Mouse (Mus musculus) liver, embryonic 12.5 days (tissue): ENCODE data around the gene Arid5b. TPM values are rescaled to one million over a fixed set of nuclear protein-coding genes. Genes with fewer than 3 reads are reported as not detected.
A peak's percentile ranks its signal among the peaks of the same experiment; 100 is the strongest.

ENCODE experiments used
- ATAC-seq: fragments of 200-750 bp; cut with Nextera tagmentation; 2 replicates; pipeline ENCODE4 v1.8.0; 2017; ENCODE audit warnings: moderate number of reproducible peaks, mild to moderate bottlenecking, moderate library complexity
- H3K27ac ChIP-seq: fragments of 300-500 bp; sonication (generic); 2 replicates; pipeline ENCODE4 v1.5.1; 2016; ENCODE audit warnings: mild to moderate bottlenecking
- H3K27me3 ChIP-seq: fragments of 300-500 bp; sonication (generic); replicated peaks from 2 replicates; pipeline ENCODE4 v1.6.1; 2016; ENCODE audit warnings: mild to moderate bottlenecking, moderate library complexity
- H3K36me3 ChIP-seq: fragments of 300-500 bp; sonication (generic); 2 replicates; pipeline ENCODE4 v1.6.1; 2016; ENCODE audit warnings: mild to moderate bottlenecking, moderate library complexity
- H3K4me1 ChIP-seq: fragments of 300-500 bp; sonication (generic); 2 replicates; pipeline ENCODE4 v1.6.1; 2016
- H3K4me2 ChIP-seq: fragments of 300-500 bp; sonication (generic); 2 replicates; pipeline ENCODE4 v1.6.1; 2016; ENCODE audit warnings: mild to moderate bottlenecking, moderate library complexity
- H3K4me3 ChIP-seq: fragments of 300-500 bp; sonication (generic); 2 replicates; pipeline ENCODE4 v1.5.1; 2016; ENCODE audit warnings: mild to moderate bottlenecking, moderate library complexity
- H3K9ac ChIP-seq: fragments of 300-500 bp; sonication (generic); 2 replicates; pipeline ENCODE4 v1.6.1; 2016; ENCODE audit warnings: mild to moderate bottlenecking, moderate library complexity
- H3K9me3 ChIP-seq: fragments of 300-500 bp; sonication (generic); replicated peaks from 2 replicates; pipeline ENCODE4 v1.6.1; 2016; ENCODE audit warnings: mild to moderate bottlenecking, moderate library complexity
- WGBS: fragments of 180-500 bp; shearing (Covaris S2); methylation state at CpG from one replicate; pipeline ENCODE4 v1.1.7; 2016; ENCODE audit not compliant: insufficient replicate concordance; 5-methylcytosine and 5-hydroxymethylcytosine counted together
- polyA plus RNA-seq: library from polyadenylated mRNA; unstranded; fragments of >200 nt; fragmentation: Nextera tagmentation; extraction: Ambion mirVana; gene quantifications from 2 replicates; pipeline ENCODE4 v1.2.1, GENCODE M21; 2016

The Arid5b gene
- polyA plus RNA-seq, 1 experiment from 2014 or later: 7.2 TPM

DNA sequence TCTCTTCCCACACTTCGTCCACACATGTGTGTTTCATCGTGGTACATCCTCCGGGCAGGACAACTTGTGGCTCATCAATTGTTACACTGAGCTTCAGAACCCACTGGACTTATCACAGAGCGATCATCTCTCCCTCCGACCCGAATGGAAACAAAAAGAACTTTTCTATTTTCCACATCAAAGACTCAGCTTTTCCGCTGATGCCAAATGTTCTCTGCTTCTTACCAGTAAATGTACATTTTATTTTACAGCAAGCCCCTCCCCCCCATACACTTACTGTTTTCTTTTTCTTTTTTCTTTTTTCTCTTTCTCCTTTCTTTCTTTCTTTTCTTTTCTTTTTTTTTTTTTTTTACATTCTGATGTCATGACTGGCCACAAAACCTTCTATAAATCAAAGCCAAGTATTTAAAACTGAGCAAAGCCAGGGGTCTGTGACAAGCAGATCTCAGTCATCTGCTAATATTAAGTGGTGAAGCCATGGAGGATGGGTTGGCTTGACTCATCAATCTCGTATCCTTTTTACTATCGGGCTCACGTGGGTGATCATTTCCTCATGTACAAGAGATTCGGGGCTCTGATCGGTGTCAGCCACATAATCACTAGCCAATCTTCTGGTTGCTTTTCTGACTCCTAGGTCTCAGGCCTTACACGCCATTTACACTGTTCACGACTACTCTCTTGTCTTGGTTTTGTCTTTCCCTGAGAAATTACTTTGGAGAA, 124.3 kb downstream of the Arid5b start:
- Histone ChIP-seq H3K36me3 (0 out of 2 replicates have a peak, but pooled peaks cover 8% of the 10 kb centered on the region), H3K9me3 (no peaks in the 10 kb centered on the region), H3K4me3 (no peak overlapping the region), H3K27ac (peak overlapping the region; percentile 93), H3K4me2 (no peak overlapping the region), H3K4me1 (peaks cover 48% of the 10 kb centered on the region), H3K9ac (no peak overlapping the region), H3K27me3 (no peaks in the 10 kb centered on the region)
- no peak for ATAC-seq
- 83% methylated on average over 14 of the region's 14 CpGs for WGBS

- H3K9me3 ChIP-seq: no peaks in the 10 kb centered on the region
- no peak for ATAC-seq
- 0 out of 2 replicates have a peak, but pooled peaks cover 8% of the 10 kb centered on the region for H3K36me3 ChIP-seq
- no peak overlapping the region for H3K9ac ChIP-seq
- H3K27ac ChIP-seq: no peak overlapping the region
- no peak overlapping the region for H3K4me2 ChIP-seq
- peaks cover 41% of the 10 kb centered on the region for H3K4me1 ChIP-seq
- H3K27me3 ChIP-seq: no peaks in the 10 kb centered on the region
- WGBS: 84% methylated on average over 11 of the region's 11 CpGs
- no peak overlapping the region for H3K4me3 ChIP-seq
Measured at GRCm38 (mm10) chr10:68153344-68154045, 125.0 kb downstream of the Arid5b start.

DNA sequence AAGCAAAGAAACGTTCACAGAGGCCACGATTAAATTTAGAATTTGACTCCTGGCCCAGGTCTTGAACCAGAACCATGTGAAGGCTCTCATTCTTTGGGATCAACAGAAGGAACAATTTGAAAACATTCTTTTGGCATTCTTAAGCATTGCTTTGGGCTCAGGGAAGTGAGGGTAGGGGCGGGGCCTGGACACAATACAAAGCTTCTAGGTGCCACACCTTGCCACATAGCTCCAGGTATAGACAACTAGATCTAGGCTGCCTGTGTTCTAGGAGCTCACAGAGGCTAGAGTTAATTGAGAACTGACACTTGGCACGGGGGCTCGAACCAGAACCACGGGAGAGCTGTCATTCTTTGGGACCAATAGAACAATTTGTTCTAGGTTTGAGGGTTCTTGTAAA, 130.0 kb downstream of the Arid5b start:
- whole genome bisulfite sequencing: 78% methylated on average over 6 of the region's 6 CpGs

GRCm38 (mm10) chr10:68147730-68148129, 130.8 kb downstream of the Arid5b start:
- H3K27ac ChIP-seq: no peak overlapping the region
- WGBS: 68% methylated on average over 6 of the region's 6 CpGs
- no peak for ATAC-seq

More for the DNA sequence above, 130.0 kb downstream of the Arid5b start:
- H3K27ac ChIP-seq: no peak overlapping the region
- ATAC-seq: no peak
- H3K27me3 ChIP-seq: no peaks in the 10 kb centered on the region
- 0 out of 2 replicates have a peak, but pooled peaks cover 8% of the 10 kb centered on the region for H3K36me3 ChIP-seq
- H3K4me1 ChIP-seq: no peaks in the 10 kb centered on the region
- no peak overlapping the region for H3K4me2 ChIP-seq
- H3K9me3 ChIP-seq: no peaks in the 10 kb centered on the region
- no peak overlapping the region for H3K4me3 ChIP-seq
- H3K9ac ChIP-seq: no peak overlapping the region

GRCm38 (mm10) chr10:68146842-68147241, 131.7 kb downstream of the Arid5b start:
- no peaks in the 10 kb centered on the region for H3K9me3 ChIP-seq
- WGBS: 5% methylated on average over 5 of the region's 5 CpGs
- 0 out of 2 replicates have a peak, but pooled peaks cover 3% of the 10 kb centered on the region for H3K36me3 ChIP-seq
- no peak overlapping the region for H3K4me3 ChIP-seq
- no peaks in the 10 kb centered on the region for H3K27me3 ChIP-seq
- no peak overlapping the region for H3K4me2 ChIP-seq
- H3K27ac ChIP-seq: no peak overlapping the region
- no peaks in the 10 kb centered on the region for H3K4me1 ChIP-seq
- no peak for ATAC-seq
- no peak overlapping the region for H3K9ac ChIP-seq

More at GRCm38 (mm10) chr10:68147730-68148129, 130.8 kb downstream of the Arid5b start:
- no peak overlapping the region for H3K4me3 ChIP-seq
- no peaks in the 10 kb centered on the region for H3K27me3 ChIP-seq
- no peaks in the 10 kb centered on the region for H3K4me1 ChIP-seq
- 0 out of 2 replicates have a peak, but pooled peaks cover 8% of the 10 kb centered on the region for H3K36me3 ChIP-seq
- H3K9ac ChIP-seq: no peak overlapping the region
- H3K4me2 ChIP-seq: no peak overlapping the region
- H3K9me3 ChIP-seq: no peaks in the 10 kb centered on the region

- H3K27me3 ChIP-seq: no peaks in the 10 kb centered on the region
- H3K9ac ChIP-seq: no peak overlapping the region
- H3K4me2 ChIP-seq: no peak overlapping the region
- no peaks in the 10 kb centered on the region for H3K4me1 ChIP-seq
- H3K27ac ChIP-seq: no peak overlapping the region
- no peaks in the 10 kb centered on the region for H3K9me3 ChIP-seq
- H3K36me3 ChIP-seq: no peaks in the 10 kb centered on the region
- 77% methylated on average over 18 of the region's 18 CpGs for WGBS
- H3K4me3 ChIP-seq: no peak overlapping the region
- no peak for ATAC-seq
Measured at GRCm38 (mm10) chr10:68145286-68145950, 133.1 kb downstream of the Arid5b start.

DNA sequence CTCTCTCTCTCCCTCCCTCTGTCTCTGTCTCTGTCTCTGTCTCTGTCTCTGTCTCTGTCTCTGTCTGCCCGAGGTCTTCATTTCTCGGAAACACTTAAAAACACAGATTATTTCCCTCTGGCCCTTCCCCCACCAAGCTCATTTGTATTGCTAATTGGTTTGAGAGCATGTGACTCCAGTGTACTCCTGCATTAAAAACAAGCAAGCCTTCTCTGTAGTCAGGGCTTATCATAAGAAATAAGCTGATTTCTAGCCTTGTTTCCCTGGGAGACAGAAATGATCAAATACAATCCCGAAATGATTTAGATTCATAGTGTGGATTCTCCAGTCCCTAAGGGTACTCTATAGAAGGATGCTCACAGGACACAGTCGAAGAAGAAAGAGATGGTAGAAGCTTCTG, 136.0 kb downstream of the Arid5b start:
- ATAC-seq: no peak
- no peak overlapping the region for H3K27ac ChIP-seq
- WGBS: 56% methylated on average over 4 of the region's 4 CpGs
- peaks cover 7% of the 10 kb centered on the region; the same call in 1 of the 2 replicates for H3K4me1 ChIP-seq
- H3K27me3 ChIP-seq: no peaks in the 10 kb centered on the region
- H3K4me2 ChIP-seq: no peak overlapping the region
- no peaks in the 10 kb centered on the region for H3K36me3 ChIP-seq
- no peak overlapping the region for H3K4me3 ChIP-seq
- no peaks in the 10 kb centered on the region for H3K9me3 ChIP-seq
- no peak overlapping the region for H3K9ac ChIP-seq

DNA sequence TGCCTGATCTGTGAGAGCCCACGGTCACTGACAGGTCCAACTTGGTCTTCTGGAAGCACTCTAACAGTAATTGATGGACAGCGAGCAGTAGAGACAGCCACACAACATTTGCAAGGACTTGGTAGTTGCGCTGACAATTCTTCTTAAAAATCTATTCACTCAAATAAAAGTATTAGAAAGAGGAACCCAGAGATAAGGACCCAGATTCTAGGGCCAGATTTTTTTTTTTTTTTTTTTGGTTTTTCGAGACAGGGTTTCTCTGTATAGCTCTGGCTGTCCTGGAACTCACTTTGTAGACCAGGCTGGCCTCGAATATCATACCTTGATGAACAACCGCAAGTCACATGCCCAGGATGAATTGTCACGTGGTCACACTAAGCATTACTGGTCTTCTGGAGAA, 137.0 kb downstream of the Arid5b start:
- Histone ChIP-seq H3K4me1 (peaks cover 7% of the 10 kb centered on the region; the same call in 1 of the 2 replicates), H3K36me3 (no peaks in the 10 kb centered on the region), H3K27ac (no peak overlapping the region), H3K4me2 (no peak overlapping the region), H3K9me3 (no peaks in the 10 kb centered on the region), H3K9ac (no peak overlapping the region), H3K4me3 (no peak overlapping the region), H3K27me3 (peaks cover 2% of the 10 kb centered on the region)
- no peak for ATAC-seq
- 69% methylated on average over 7 of the region's 7 CpGs for WGBS

- no peak for ATAC-seq
- WGBS: 26% methylated on average over 2 of the region's 2 CpGs
- Histone ChIP-seq H3K4me1 (peaks cover 7% of the 10 kb centered on the region; the same call in 1 of the 2 replicates), H3K4me2 (no peak overlapping the region), H3K4me3 (no peak overlapping the region), H3K9ac (no peak overlapping the region), H3K9me3 (no peaks in the 10 kb centered on the region), H3K27me3 (peaks cover 5% of the 10 kb centered on the region), H3K36me3 (no peaks in the 10 kb centered on the region), H3K27ac (no peak overlapping the region)
Measured at GRCm38 (mm10) chr10:68140871-68141270, 137.7 kb downstream of the Arid5b start.

GRCm38 (mm10) chr10:68140306-68140705, 138.2 kb downstream of the Arid5b start:
- Histone ChIP-seq H3K36me3 (no peaks in the 10 kb centered on the region), H3K4me2 (no peak overlapping the region), H3K9me3 (no peaks in the 10 kb centered on the region), H3K4me3 (no peak overlapping the region), H3K27ac (no peak overlapping the region), H3K4me1 (peaks cover 11% of the 10 kb centered on the region), H3K27me3 (peaks cover 5% of the 10 kb centered on the region), H3K9ac (no peak overlapping the region)
- WGBS: 60% methylated on average over 6 of the region's 6 CpGs
- no peak for ATAC-seq

GRCm38 (mm10) chr10:68138123-68138522, 140.4 kb downstream of the Arid5b start:
- ATAC-seq: no peak
- H3K27ac ChIP-seq: no peak overlapping the region

More at GRCm38 (mm10) chr10:68138123-68138522, 140.4 kb downstream of the Arid5b start:
- Histone ChIP-seq H3K4me1 (peaks cover 19% of the 10 kb centered on the region), H3K36me3 (no peaks in the 10 kb centered on the region), H3K4me2 (no peak overlapping the region), H3K9me3 (no peaks in the 10 kb centered on the region), H3K9ac (no peak overlapping the region), H3K27me3 (peaks cover 5% of the 10 kb centered on the region), H3K4me3 (no peak overlapping the region)
- 75% methylated on average over 5 of the region's 5 CpGs for WGBS
